ENCODE assay signal across 16 mouse cellular contexts in genomic region chr7:141518926-141519325, GRCm38 (mm10). TPM values are rescaled to one million over a fixed set of nuclear protein-coding genes. Genes with fewer than 3 reads are reported as not detected.
DNase-seq lines count a peak whose midpoint lies in the region; ATAC-seq and TF ChIP-seq lines count a peak whose summit lies in the region.
"Had no signal": no experiment of that assay in that cellular context is flagged by ENCODE, and none has a peak within 500 bp of the region (broad histone marks: within the 10 kb centered on the region; RNA-seq: fewer than 3 reads in every experiment).

No protein-coding gene starts in this region.

- H3K27me3 ChIP-seq in heart, embryonic 13.5 days (replicated peaks) = no peaks in the 10 kb centered on the region
- no peaks in the 10 kb centered on the region for H3K27me3 ChIP-seq in embryonic facial prominence, embryonic 13.5 days
- no peaks in the 10 kb centered on the region for H3K27me3 ChIP-seq in heart, postnatal 0 days (ENCODE audit: control insufficient read depth, insufficient read depth, low read length)
- H3K27me3 ChIP-seq in liver, embryonic 15.5 days = no peaks in the 10 kb centered on the region
- H3K27me3 ChIP-seq in forebrain, embryonic 14.5 days (replicated peaks; ENCODE audit: control insufficient read depth, insufficient read depth, low read length) = no peaks in the 10 kb centered on the region
- H3K27me3 ChIP-seq: midbrain, embryonic 15.5 days had no signal

- no peaks in the 10 kb centered on the region for H3K9me3 ChIP-seq in heart, embryonic 13.5 days
- H3K9me3 ChIP-seq in embryonic facial prominence, embryonic 13.5 days = no peaks in the 10 kb centered on the region
- no peaks in the 10 kb centered on the region for H3K9me3 ChIP-seq in heart, postnatal 0 days (replicated peaks; ENCODE audit: control insufficient read depth, low read length)
- no peaks in the 10 kb centered on the region for H3K9me3 ChIP-seq in liver, embryonic 15.5 days (replicated peaks)
- H3K9me3 ChIP-seq in forebrain, embryonic 14.5 days (replicated peaks; ENCODE audit: control insufficient read depth, low read length) = no peaks in the 10 kb centered on the region
- H3K9me3 ChIP-seq: midbrain, embryonic 15.5 days had no signal

- WGBS in heart, embryonic 13.5 days = 37% methylated on average over 3 of the region's 3 CpGs
- WGBS in embryonic facial prominence, embryonic 13.5 days = 75% methylated on average over 3 of the region's 3 CpGs
- 30% methylated on average over 3 of the region's 3 CpGs for WGBS in heart, postnatal 0 days
- 14% methylated on average over 3 of the region's 3 CpGs for WGBS in liver, embryonic 15.5 days (ENCODE audit: insufficient replicate concordance)
- 82% methylated on average over 3 of the region's 3 CpGs for WGBS in forebrain, embryonic 14.5 days

- no peak overlapping the region for H3K4me2 ChIP-seq in heart, embryonic 13.5 days
- H3K4me2 ChIP-seq in embryonic facial prominence, embryonic 13.5 days = no peak overlapping the region
- no peak overlapping the region for H3K4me2 ChIP-seq in heart, postnatal 0 days (ENCODE audit: low read depth, low read length)
- peak overlapping the region; percentile 11; the same call in 1 of the 2 replicates for H3K4me2 ChIP-seq in liver, embryonic 15.5 days
- no peak overlapping the region for H3K4me2 ChIP-seq in forebrain, embryonic 14.5 days (ENCODE audit: low read length)
- H3K4me2 ChIP-seq: midbrain, embryonic 15.5 days had no signal

- peak; percentile 78 for TF ChIP-seq EP300 in heart, postnatal 0 days (IDR thresholded peaks at IDR 0.05; ENCODE audit: low read depth)

- peaks cover 44% of the 10 kb centered on the region for H3K36me3 ChIP-seq in heart, embryonic 13.5 days
- H3K36me3 ChIP-seq in embryonic facial prominence, embryonic 13.5 days = peaks cover 41% of the 10 kb centered on the region
- H3K36me3 ChIP-seq in heart, postnatal 0 days (replicated peaks; ENCODE audit: control insufficient read depth, insufficient read depth, low read length) = 0 out of 2 replicates have a peak, but pooled peaks cover 4% of the 10 kb centered on the region
- H3K36me3 ChIP-seq in liver, embryonic 15.5 days (replicated peaks) = peaks cover 60% of the 10 kb centered on the region
- H3K36me3 ChIP-seq in forebrain, embryonic 14.5 days (ENCODE audit: control insufficient read depth, insufficient read depth, low read length) = peaks cover 9% of the 10 kb centered on the region

- no peak for ATAC-seq in heart, embryonic 13.5 days (ENCODE audit: extremely low read depth, insufficient number of reproducible peaks, low FRiP score, low TSS enrichment)
- no peak for ATAC-seq in embryonic facial prominence, embryonic 13.5 days (ENCODE audit: insufficient number of reproducible peaks, insufficient read depth, low FRiP score, low TSS enrichment, low read depth)
- peak; percentile 92 for ATAC-seq in heart, postnatal 0 days (ENCODE audit: insufficient read depth, low read depth)
- peak; percentile 78 for ATAC-seq in liver, embryonic 15.5 days (ENCODE audit: insufficient read depth)
- ATAC-seq in forebrain, embryonic 14.5 days = no peak
- ATAC-seq: midbrain, embryonic 15.5 days had no signal

- no peak overlapping the region for H3K4me3 ChIP-seq in heart, embryonic 13.5 days
- H3K4me3 ChIP-seq in embryonic facial prominence, embryonic 13.5 days = no peak overlapping the region
- H3K4me3 ChIP-seq in heart, postnatal 0 days (ENCODE audit: low read depth, low read length) = no peak overlapping the region
- H3K4me3 ChIP-seq in liver, embryonic 15.5 days (replicated peaks) = no peak overlapping the region
- no peak overlapping the region for H3K4me3 ChIP-seq in forebrain, embryonic 14.5 days (ENCODE audit: low read depth, low read length)
- H3K4me3 ChIP-seq: midbrain, embryonic 15.5 days had no signal

- peak overlapping the region; percentile 67 for H3K27ac ChIP-seq in heart, embryonic 13.5 days (replicated peaks)
- H3K27ac ChIP-seq in embryonic facial prominence, embryonic 13.5 days = peak overlapping the region; percentile 33; the same call in 1 of the 2 replicates
- peak overlapping the region; percentile 85 for H3K27ac ChIP-seq in heart, postnatal 0 days (ENCODE audit: low read depth)
- peak overlapping the region; percentile 72 for H3K27ac ChIP-seq in liver, embryonic 15.5 days (replicated peaks)
- H3K27ac ChIP-seq in forebrain, embryonic 14.5 days (ENCODE audit: low read depth, low read length) = no peak overlapping the region
- H3K27ac ChIP-seq: midbrain, embryonic 15.5 days had no signal

- H3K9ac ChIP-seq in heart, embryonic 13.5 days = 0 out of 2 replicates have a peak overlapping the region, but pooled peaks have one; percentile 19
- no peak overlapping the region for H3K9ac ChIP-seq in embryonic facial prominence, embryonic 13.5 days
- H3K9ac ChIP-seq in heart, postnatal 0 days (replicated peaks; ENCODE audit: low read depth, low read length) = no peak overlapping the region
- H3K9ac ChIP-seq in liver, embryonic 15.5 days = peak overlapping the region; percentile 31; the same call in 1 of the 2 replicates
- H3K9ac ChIP-seq in forebrain, embryonic 14.5 days (ENCODE audit: low read length) = no peak overlapping the region
- H3K9ac ChIP-seq: midbrain, embryonic 15.5 days had no signal

- H3K4me1 ChIP-seq in heart, embryonic 13.5 days = peaks cover 23% of the 10 kb centered on the region
- H3K4me1 ChIP-seq in embryonic facial prominence, embryonic 13.5 days = 0 out of 2 replicates have a peak, but pooled peaks cover 4% of the 10 kb centered on the region
- peaks cover 17% of the 10 kb centered on the region for H3K4me1 ChIP-seq in heart, postnatal 0 days (ENCODE audit: control insufficient read depth, insufficient read depth)
- peaks cover 33% of the 10 kb centered on the region for H3K4me1 ChIP-seq in liver, embryonic 15.5 days (replicated peaks)
- H3K4me1 ChIP-seq in forebrain, embryonic 14.5 days (ENCODE audit: control insufficient read depth, insufficient read depth, low read length) = no peaks in the 10 kb centered on the region
- H3K4me1 ChIP-seq: midbrain, embryonic 15.5 days had no signal

- no peak for DNase-seq in heart, adult 8-10 months (ENCODE audit: low spot score)
- peak; percentile 80 for DNase-seq in heart, postnatal 0 days (ENCODE audit: low spot score)
- DNase-seq in left cerebral cortex, adult 11 months (ENCODE audit: low spot score) = no peak
- DNase-seq in frontal cortex, postnatal 25 days (ENCODE audit: low spot score in 2 of 2) = no peak
- no peak for DNase-seq in forebrain, embryonic 14.5 days (ENCODE audit: low spot score)
- DNase-seq: B cell, adult 2 months; cerebellum, adult 18-20 months; gastrocnemius, postnatal 10 days; kidney, postnatal 10 days; lung, adult 2 months; lung, postnatal 4 days; right cerebral cortex, postnatal 25 days had no signal

- TF ChIP-seq CTCF in heart, postnatal 0 days (IDR thresholded peaks at IDR 0.05; ENCODE audit: low read depth) = no peak

RNA-seq across cellular contexts. Expression of gene Chid1, which starts 20.7 kb away (rescaled TPM):
- polyA plus RNA-seq in heart, embryonic 13.5 days (2015; fragmentation: Nextera tagmentation; extraction: Ambion mirVana) = 36.3 TPM in 2 replicates
- 10 to 100 TPM; 48.2 to 55.0 (median 50.3) TPM for total RNA-seq in heart, adult 8-10 months (2022)
- polyA plus RNA-seq in embryonic facial prominence, embryonic 13.5 days (2015; fragmentation: Nextera tagmentation; extraction: Ambion mirVana) = 34.6 and 40.5 TPM in 2 replicates
- total RNA-seq in heart, postnatal 0 days (2014; rRNA removed; ENCODE audit: low replicate concordance) = 12.5 and 23.5 TPM in 2 replicates
- polyA plus RNA-seq in heart, postnatal 0 days (2015; fragmentation: Nextera tagmentation; extraction: Ambion mirVana) = 17.7 and 20.3 TPM in 2 replicates
- 25.2 and 27.9 TPM in 2 replicates for polyA plus RNA-seq in liver, embryonic 15.5 days (2015; fragmentation: Nextera tagmentation; extraction: Ambion mirVana)
- 32.7 and 37.1 TPM in 2 replicates for polyA plus RNA-seq in forebrain, embryonic 14.5 days (2014; fragmentation: Nextera tagmentation; extraction: Ambion mirVana)

RNA-seq across cellular contexts. Expression of gene Ap2a2, which starts 43.0 kb away (rescaled TPM):
- 50.8 and 54.8 TPM in 2 replicates for polyA plus RNA-seq in heart, embryonic 13.5 days (2015; fragmentation: Nextera tagmentation; extraction: Ambion mirVana)
- 10 to 100 TPM; 55.2 to 65.5 (median 61.3) TPM for total RNA-seq in heart, adult 8-10 months (2022)
- polyA plus RNA-seq in embryonic facial prominence, embryonic 13.5 days (2015; fragmentation: Nextera tagmentation; extraction: Ambion mirVana) = 80.1 and 82.9 TPM in 2 replicates
- 60.4 and 63.3 TPM in 2 replicates for total RNA-seq in heart, postnatal 0 days (2014; rRNA removed; ENCODE audit: low replicate concordance)
- 28.7 and 30.6 TPM in 2 replicates for polyA plus RNA-seq in heart, postnatal 0 days (2015; fragmentation: Nextera tagmentation; extraction: Ambion mirVana)
- 67.6 and 73.8 TPM in 2 replicates for polyA plus RNA-seq in liver, embryonic 15.5 days (2015; fragmentation: Nextera tagmentation; extraction: Ambion mirVana)
- polyA plus RNA-seq in forebrain, embryonic 14.5 days (2014; fragmentation: Nextera tagmentation; extraction: Ambion mirVana) = 72.4 and 83.6 TPM in 2 replicates

RNA-seq across cellular contexts. Expression of gene Tspan4, which starts 43.9 kb away (rescaled TPM):
- polyA plus RNA-seq in heart, embryonic 13.5 days (2015; fragmentation: Nextera tagmentation; extraction: Ambion mirVana) = 64.5 and 68.8 TPM in 2 replicates
- total RNA-seq in heart, adult 8-10 months (2022) = 10 to 100 TPM; 25.8 to 45.3 (median 42.8) TPM
- polyA plus RNA-seq in embryonic facial prominence, embryonic 13.5 days (2015; fragmentation: Nextera tagmentation; extraction: Ambion mirVana) = 46.4 and 55.6 TPM in 2 replicates
- 84.2 and 87.8 TPM in 2 replicates for total RNA-seq in heart, postnatal 0 days (2014; rRNA removed; ENCODE audit: low replicate concordance)
- polyA plus RNA-seq in heart, postnatal 0 days (2015; fragmentation: Nextera tagmentation; extraction: Ambion mirVana) = 72.2 and 72.3 TPM in 2 replicates
- polyA plus RNA-seq in liver, embryonic 15.5 days (2015; fragmentation: Nextera tagmentation; extraction: Ambion mirVana) = 47.7 and 55.0 TPM in 2 replicates
- polyA plus RNA-seq in forebrain, embryonic 14.5 days (2014; fragmentation: Nextera tagmentation; extraction: Ambion mirVana) = 29.9 and 30.9 TPM in 2 replicates

RNA-seq across cellular contexts. Expression of gene Polr2l, which starts 44.0 kb away (rescaled TPM):
- polyA plus RNA-seq in heart, embryonic 13.5 days (2015; fragmentation: Nextera tagmentation; extraction: Ambion mirVana) = 67.3 and 76.3 TPM in 2 replicates
- 10 to 100 TPM; 75.5 to 93.4 (median 84.3) TPM for total RNA-seq in heart, adult 8-10 months (2022)
- 64.5 and 70.3 TPM in 2 replicates for polyA plus RNA-seq in embryonic facial prominence, embryonic 13.5 days (2015; fragmentation: Nextera tagmentation; extraction: Ambion mirVana)
- 17.4 and 32.3 TPM in 2 replicates for total RNA-seq in heart, postnatal 0 days (2014; rRNA removed; ENCODE audit: low replicate concordance)
- polyA plus RNA-seq in heart, postnatal 0 days (2015; fragmentation: Nextera tagmentation; extraction: Ambion mirVana) = 77.6 and 81.3 TPM in 2 replicates
- 41.7 and 43.9 TPM in 2 replicates for polyA plus RNA-seq in liver, embryonic 15.5 days (2015; fragmentation: Nextera tagmentation; extraction: Ambion mirVana)
- polyA plus RNA-seq in forebrain, embryonic 14.5 days (2014; fragmentation: Nextera tagmentation; extraction: Ambion mirVana) = 72.2 and 79.3 TPM in 2 replicates

RNA-seq across cellular contexts. Expression of gene Cd151, which starts 51.7 kb away (rescaled TPM):
- polyA plus RNA-seq in heart, embryonic 13.5 days (2015; fragmentation: Nextera tagmentation; extraction: Ambion mirVana) = 28.5 and 31.4 TPM in 2 replicates
- 100 to 1,000 TPM; 331 to 351 (median 345) TPM for total RNA-seq in heart, adult 8-10 months (2022)
- polyA plus RNA-seq in embryonic facial prominence, embryonic 13.5 days (2015; fragmentation: Nextera tagmentation; extraction: Ambion mirVana) = 16.5 and 16.6 TPM in 2 replicates
- 288 and 323 TPM in 2 replicates for total RNA-seq in heart, postnatal 0 days (2014; rRNA removed; ENCODE audit: low replicate concordance)
- 37.8 and 39.7 TPM in 2 replicates for polyA plus RNA-seq in heart, postnatal 0 days (2015; fragmentation: Nextera tagmentation; extraction: Ambion mirVana)
- 5.0 and 6.3 TPM in 2 replicates for polyA plus RNA-seq in liver, embryonic 15.5 days (2015; fragmentation: Nextera tagmentation; extraction: Ambion mirVana)
- 56.8 and 60.4 TPM in 2 replicates for polyA plus RNA-seq in forebrain, embryonic 14.5 days (2014; fragmentation: Nextera tagmentation; extraction: Ambion mirVana)

Comparison
In these comparisons a context has a peak if more than half of its experiments do, and no peak if none do; other contexts are left out.
1. ATAC-seq: peak in heart, postnatal 0 days (single experiment) and liver, embryonic 15.5 days (single experiment); none in heart, embryonic 13.5 days (single experiment), embryonic facial prominence, embryonic 13.5 days (single experiment) and forebrain, embryonic 14.5 days (single experiment).
2. H3K9ac ChIP-seq: peak in heart, embryonic 13.5 days (single experiment) and liver, embryonic 15.5 days (single experiment); none in embryonic facial prominence, embryonic 13.5 days (single experiment), heart, postnatal 0 days (single experiment) and forebrain, embryonic 14.5 days (single experiment).